Mouse (Mus musculus) liver, postnatal 0 days (tissue): ENCODE results near the gene Ptdss2. TPM values are rescaled to one million over a fixed set of nuclear protein-coding genes. Genes with fewer than 3 reads are reported as not detected.

Source experiments
- ATAC-seq: fragments of 200-750 bp; cut with Nextera tagmentation; 2 replicates; pipeline ENCODE4 v1.8.0; 2017; ENCODE audit warnings: mild to moderate bottlenecking, moderate library complexity
- DNase-seq: peaks from one replicate; pipeline ENCODE4 v3.0.0-alpha.2; 2016
- H3K27ac ChIP-seq: fragments of 300-500 bp; sonication (generic); 2 replicates; pipeline ENCODE4 v1.5.1; 2014; ENCODE audit warnings: antibody characterized with exemption, moderate library complexity, mild to moderate bottlenecking, low read depth
- H3K27me3 ChIP-seq: fragments of 300-500 bp; sonication (generic); 2 replicates; pipeline ENCODE4 v1.6.1; 2014; ENCODE audit warnings: low read length, control low read depth, mixed read lengths; ENCODE audit not compliant: insufficient read depth
- H3K36me3 ChIP-seq: fragments of 300-500 bp; sonication (generic); replicated peaks from 2 replicates; pipeline ENCODE4 v1.6.1; 2014; ENCODE audit warnings: mild to moderate bottlenecking, control low read depth, low read length, moderate library complexity, mixed read lengths; ENCODE audit not compliant: insufficient read depth
- H3K4me1 ChIP-seq: fragments of 300-500 bp; sonication (generic); 2 replicates; pipeline ENCODE4 v1.6.1; 2014; ENCODE audit warnings: antibody characterized with exemption, mild to moderate bottlenecking, control low read depth; ENCODE audit not compliant: insufficient read depth
- H3K4me2 ChIP-seq: fragments of 300-500 bp; sonication (generic); 2 replicates; pipeline ENCODE4 v1.6.1; 2014; ENCODE audit warnings: low read depth, mild to moderate bottlenecking, low read length, moderate library complexity, mixed read lengths
- H3K4me3 ChIP-seq: fragments of 300-500 bp; sonication (generic); 2 replicates; pipeline ENCODE4 v1.5.1; 2014; ENCODE audit warnings: low read depth, low read length
- H3K9ac ChIP-seq: fragments of 300-500 bp; sonication (generic); replicated peaks from 2 replicates; pipeline ENCODE4 v1.6.1; 2014; ENCODE audit warnings: mild to moderate bottlenecking, moderate library complexity
- H3K9me3 ChIP-seq: fragments of 300-500 bp; sonication (generic); 2 replicates; pipeline ENCODE4 v1.6.1; 2016; ENCODE audit warnings: mild to moderate bottlenecking, control low read depth, low read length, mixed read lengths
- CTCF ChIP-seq: sonication (generic); IDR thresholded peaks from 2 replicates; pipeline ENCODE4 v1.5.1; 2016; ENCODE audit warnings: antibody characterized with exemption, low read depth
- EP300 ChIP-seq: IDR thresholded peaks from 2 replicates; pipeline ENCODE4 v1.6.1; 2016; ENCODE audit warnings: antibody characterized with exemption, low read depth, mild to moderate bottlenecking
- WGBS: fragments of 180-500 bp; shearing (Covaris S2); extraction: QIAGEN DNeasy Blood & Tissue Kit; methylation state at CpG from one replicate; pipeline ENCODE4 v1.1.7; 2014; ENCODE audit not compliant: insufficient replicate concordance; 5-methylcytosine and 5-hydroxymethylcytosine counted together
- polyA plus RNA-seq: library from polyadenylated mRNA; unstranded; fragments of >200 nt; fragmentation: Nextera tagmentation; extraction: Ambion mirVana; gene quantifications from 2 replicates; pipeline ENCODE4 v1.2.1, GENCODE M21; 2015

The Ptdss2 gene
- polyA plus RNA-seq, 1 experiment from 2014 or later, result 71.0 TPM

DNA sequence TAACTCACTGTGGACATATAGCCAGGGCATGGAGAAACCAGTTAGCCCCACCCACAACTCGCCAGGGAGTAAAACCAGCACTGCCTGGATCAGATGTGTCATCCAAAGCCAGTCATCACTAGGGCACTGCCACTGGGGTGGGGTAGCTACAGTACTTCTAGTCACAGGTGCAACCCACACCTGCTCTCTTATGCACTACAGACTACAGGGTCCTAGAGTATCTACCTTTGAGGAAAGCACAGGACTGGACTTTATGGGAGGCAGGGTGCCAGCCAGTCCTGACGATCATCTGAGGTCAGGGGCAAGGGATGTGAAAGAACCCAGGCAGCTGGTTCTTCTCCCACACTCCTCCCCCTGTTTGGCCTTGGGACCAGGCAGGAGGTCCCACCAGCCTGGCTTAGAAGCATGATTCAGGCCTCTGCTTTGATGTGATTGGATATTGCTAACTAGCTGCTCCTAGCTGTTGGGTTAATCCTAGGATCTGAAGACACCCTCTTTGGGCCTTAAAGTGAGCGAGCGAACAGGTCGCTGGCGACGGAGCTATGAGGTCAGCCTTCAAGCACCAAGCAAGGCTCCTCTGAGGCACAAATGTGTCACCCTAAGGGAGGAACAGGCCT, 45.8 kb downstream of the Ptdss2 start:
- Histone ChIP-seq H3K4me2 (peak overlapping the region; percentile 95), H3K36me3 (peaks cover 24% of the 10 kb centered on the region), H3K9me3 (no peaks in the 10 kb centered on the region), H3K27me3 (no peaks in the 10 kb centered on the region), H3K4me3 (peak overlapping the region; percentile 66), H3K9ac (peak overlapping the region; percentile 77), H3K27ac (peak overlapping the region; percentile 86), H3K4me1 (peaks cover 46% of the 10 kb centered on the region)
- WGBS, result 13% methylated on average over 7 of the region's 7 CpGs
- peak; percentile 16 for ATAC-seq
- peak; percentile 59 for DNase-seq
- TF ChIP-seq CTCF (no peak), EP300 (no peak)

DNA sequence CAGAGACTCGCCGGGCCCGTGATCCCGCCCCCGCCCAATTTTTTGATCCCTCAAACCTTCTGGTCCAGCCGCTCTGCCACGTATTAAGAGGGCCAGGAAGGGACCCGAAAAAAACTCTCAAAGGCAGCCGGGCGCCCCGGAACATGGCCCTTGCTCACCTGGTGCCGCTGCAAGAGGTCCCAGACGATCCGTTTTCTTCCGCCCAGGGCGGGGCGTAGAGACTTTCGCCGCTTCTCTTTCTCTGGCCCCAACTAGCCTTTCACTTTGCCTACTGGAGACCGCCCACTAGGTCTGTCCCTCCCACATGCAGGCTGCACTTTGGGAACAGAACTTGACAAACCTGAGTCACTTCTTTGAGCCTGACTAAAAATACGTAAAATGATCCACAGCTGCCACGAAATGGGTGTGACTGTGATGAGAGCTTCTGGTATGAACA, 46.4 kb downstream of the Ptdss2 start:
- Histone ChIP-seq H3K36me3 (peaks cover 19% of the 10 kb centered on the region), H3K4me1 (peaks cover 51% of the 10 kb centered on the region), H3K4me2 (peak overlapping the region; percentile 95), H3K27me3 (no peaks in the 10 kb centered on the region), H3K9ac (peak overlapping the region; percentile 77), H3K9me3 (no peaks in the 10 kb centered on the region), H3K27ac (peak overlapping the region; percentile 86), H3K4me3 (peak overlapping the region; percentile 66)
- DNase-seq, result peak; percentile 80
- WGBS, result 1% methylated on average over 22 of the region's 22 CpGs
- peak; percentile 48 for ATAC-seq
- no peak for TF ChIP-seq EP300
- TF ChIP-seq CTCF, result no peak

DNA sequence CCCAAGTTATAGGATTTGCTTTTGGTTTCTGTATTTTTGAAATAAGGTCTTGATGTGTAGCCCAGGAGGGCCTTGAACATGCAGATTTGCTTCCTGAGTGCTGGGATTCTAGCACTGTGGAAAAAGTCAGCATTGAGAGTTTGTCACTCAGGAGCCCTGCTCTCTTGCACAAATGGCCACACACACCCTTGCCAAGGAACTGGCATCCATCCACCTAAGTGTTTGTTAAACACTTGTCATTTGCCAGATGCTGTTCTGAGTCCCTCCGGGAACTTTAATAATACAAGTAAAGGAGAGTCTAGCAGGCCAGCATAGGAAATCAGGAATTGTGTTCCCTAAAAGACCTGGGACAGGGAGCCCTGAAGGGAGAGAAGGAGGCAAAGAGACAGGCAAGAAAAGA, 47.1 kb downstream of the Ptdss2 start:
- ATAC-seq (no peak), DNase-seq (no peak)
- no peaks in the 10 kb centered on the region for H3K9me3 ChIP-seq
- H3K4me3 ChIP-seq, result no peak overlapping the region
- peak overlapping the region; percentile 77; the same call in 1 of the 2 replicates for H3K9ac ChIP-seq
- WGBS, result 85% methylated on average over 1 of the region's 1 CpGs
- H3K36me3 ChIP-seq, result peaks cover 11% of the 10 kb centered on the region
- H3K4me2 ChIP-seq, result peak overlapping the region; percentile 95
- TF ChIP-seq EP300 (no peak), CTCF (no peak)
- no peaks in the 10 kb centered on the region for H3K27me3 ChIP-seq
- peaks cover 52% of the 10 kb centered on the region for H3K4me1 ChIP-seq
- H3K27ac ChIP-seq, result peak overlapping the region; percentile 86; the same call in 1 of the 2 replicates

DNA sequence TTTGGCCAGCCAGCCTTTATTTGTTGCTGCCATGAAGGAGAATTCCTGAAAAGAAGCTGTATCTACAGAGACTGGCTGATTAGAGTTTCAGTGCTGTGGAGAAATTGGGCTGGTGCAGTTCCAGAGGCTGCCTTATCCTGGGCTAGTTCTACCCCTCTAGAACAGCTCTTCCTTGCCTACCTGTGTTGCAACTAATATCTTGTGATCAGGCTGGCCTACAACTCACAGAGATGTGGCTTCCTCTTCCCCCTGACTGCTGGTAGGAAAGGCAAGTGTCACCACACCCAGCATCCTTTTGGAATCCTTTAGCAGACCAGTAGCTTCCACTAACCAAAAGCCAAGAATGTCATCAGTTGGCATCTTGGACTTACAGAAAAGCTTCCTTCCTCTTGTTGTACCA, 47.7 kb downstream of the Ptdss2 start:
- Histone ChIP-seq H3K36me3 (peaks cover 11% of the 10 kb centered on the region; the same call in 1 of the 2 replicates), H3K9me3 (no peaks in the 10 kb centered on the region), H3K9ac (no peak overlapping the region), H3K27ac (peak overlapping the region; percentile 35; the same call in 1 of the 2 replicates), H3K4me3 (no peak overlapping the region), H3K4me2 (no peak overlapping the region), H3K4me1 (peaks cover 52% of the 10 kb centered on the region), H3K27me3 (no peaks in the 10 kb centered on the region)
- no peak for DNase-seq
- ATAC-seq, result no peak
- no peak for TF ChIP-seq CTCF
- TF ChIP-seq EP300, result no peak

DNA sequence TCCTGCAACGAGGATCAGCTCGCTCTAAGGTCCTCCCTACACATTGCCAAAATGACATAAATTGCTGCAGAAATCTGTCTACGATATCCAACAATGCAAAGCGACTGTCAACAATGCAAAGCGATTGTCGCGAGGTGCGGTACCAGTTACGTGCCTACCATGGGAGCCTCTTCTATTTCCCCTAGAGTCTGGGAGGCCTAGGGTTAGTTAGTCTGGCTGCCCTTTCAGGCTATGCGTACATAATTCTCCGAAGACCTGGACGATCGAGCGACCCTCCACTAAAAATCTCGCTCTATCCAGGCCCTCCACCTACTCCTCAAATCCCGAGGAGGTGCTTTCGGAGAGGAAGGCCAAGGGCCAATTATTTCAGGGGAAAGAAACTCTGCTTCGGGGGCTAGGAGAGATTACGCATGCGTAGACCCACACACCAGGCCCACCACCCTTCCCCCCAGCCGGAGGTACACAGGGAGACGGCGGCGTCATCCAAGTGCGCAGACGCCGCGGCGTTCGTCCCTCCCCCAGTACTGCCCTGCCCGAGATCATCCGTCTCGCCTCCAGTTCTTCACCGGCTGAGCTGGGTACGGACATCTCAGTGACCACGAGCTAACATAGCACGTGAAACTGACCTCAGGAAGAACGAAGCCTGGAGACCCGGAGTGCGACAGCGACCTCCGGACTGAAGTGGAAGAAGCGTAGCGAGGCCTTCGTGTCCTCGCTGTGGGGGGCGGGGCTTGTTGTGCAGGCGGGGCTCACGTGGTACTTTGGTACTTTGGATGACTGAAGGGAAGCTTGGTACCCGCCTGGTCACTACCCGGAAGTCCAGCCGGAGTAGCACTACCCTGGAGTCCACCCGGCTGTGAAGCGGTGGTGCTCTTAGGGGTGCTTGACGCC, 50.2 kb downstream of the Ptdss2 start, which contains the start of gene Rnh1:
TSS of gene Rnh1 (minus strand) at position 742 of the 891 bp plus-strand sequence.
- Histone ChIP-seq H3K4me2 (peak within 1 kb of the TSS; percentile 94), H3K4me1 (peaks cover 49% of the 10 kb centered on the region), H3K36me3 (no peaks in the 10 kb centered on the region), H3K27me3 (no peaks in the 10 kb centered on the region), H3K27ac (peak within 1 kb of the TSS; percentile 94), H3K4me3 (peak within 1 kb of the TSS; percentile 68), H3K9ac (peak within 1 kb of the TSS; percentile 75), H3K9me3 (no peaks in the 10 kb centered on the region)
- DNase-seq, result peak; percentile 93
- 1% methylated on average over 55 of the region's 55 CpGs for WGBS
- peak; percentile 91 for ATAC-seq
- TF ChIP-seq CTCF (no peak), EP300 (0 out of 2 replicates have a peak, but pooled peaks have one; percentile 40)

DNA sequence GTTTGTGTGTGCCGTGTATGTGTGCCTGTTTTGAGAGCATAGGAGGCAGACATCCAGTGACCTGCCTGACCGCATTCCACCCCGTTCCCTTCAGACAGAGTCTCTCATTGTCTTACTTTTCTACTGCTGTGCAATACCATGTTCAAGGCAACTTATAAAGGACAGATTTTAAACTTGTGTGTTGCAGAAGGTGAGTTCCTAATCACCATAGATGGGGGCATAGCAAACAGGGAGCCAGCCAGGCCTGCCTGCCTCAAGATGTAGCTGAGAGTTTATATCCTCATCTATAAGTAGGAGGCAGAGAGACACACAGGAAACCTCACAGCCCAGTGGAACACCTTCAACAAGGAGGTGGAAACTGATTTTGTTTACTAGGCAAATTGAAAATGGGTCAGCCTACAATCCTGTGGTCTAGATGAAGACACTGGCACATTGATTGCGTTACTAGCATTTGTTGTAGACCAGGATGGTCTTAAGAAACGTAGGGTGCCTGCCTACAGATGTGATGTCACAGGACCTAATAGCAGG, 51.2 kb downstream of the Ptdss2 start:
- ATAC-seq (no peak), DNase-seq (no peak)
- H3K27ac ChIP-seq, result peak overlapping the region; percentile 94
- peak overlapping the region; percentile 68; the same call in 1 of the 2 replicates for H3K4me3 ChIP-seq
- WGBS, result 74% methylated on average over 5 of the region's 5 CpGs
- H3K9ac ChIP-seq, result peak overlapping the region; percentile 75; the same call in 1 of the 2 replicates
- H3K4me2 ChIP-seq, result peak overlapping the region; percentile 94
- TF ChIP-seq CTCF (no peak), EP300 (no peak)
- peaks cover 39% of the 10 kb centered on the region for H3K4me1 ChIP-seq
- H3K27me3 ChIP-seq, result 0 out of 2 replicates have a peak, but pooled peaks cover 2% of the 10 kb centered on the region
- no peaks in the 10 kb centered on the region for H3K36me3 ChIP-seq
- no peaks in the 10 kb centered on the region for H3K9me3 ChIP-seq
